Mouse (Mus musculus) forebrain, embryonic 16.5 days (tissue): Measurements from ENCODE around the gene Tas2r135. TPM values are rescaled to one million over a fixed set of nuclear protein-coding genes. Genes with fewer than 3 reads are reported as not detected.

Source experiments
- ATAC-seq: fragments of 200-750 bp; cut with Nextera tagmentation; 2 replicates; pipeline ENCODE4 v1.8.0; 2017; ENCODE audit warnings: mild to moderate bottlenecking, moderate library complexity
- H3K27ac ChIP-seq: fragments of 300-500 bp; sonication (generic); 2 replicates; pipeline ENCODE4 v1.5.1; 2014; ENCODE audit warnings: low read length, control low read depth
- H3K27me3 ChIP-seq: fragments of 300-500 bp; sonication (generic); replicated peaks from 2 replicates; pipeline ENCODE4 v1.6.1; 2014; ENCODE audit warnings: low read length; ENCODE audit not compliant: control insufficient read depth, insufficient read depth
- H3K36me3 ChIP-seq: fragments of 300-500 bp; sonication (generic); 2 replicates; pipeline ENCODE4 v1.6.1; 2014; ENCODE audit not compliant: control insufficient read depth, insufficient read depth
- H3K4me1 ChIP-seq: fragments of 300-500 bp; sonication (generic); replicated peaks from 2 replicates; pipeline ENCODE4 v1.6.1; 2014; ENCODE audit warnings: low read length; ENCODE audit not compliant: control insufficient read depth, insufficient read depth
- H3K4me2 ChIP-seq: fragments of 300-500 bp; sonication (generic); 2 replicates; pipeline ENCODE4 v1.6.1; 2014; ENCODE audit warnings: mild to moderate bottlenecking, low read length, control low read depth
- H3K4me3 ChIP-seq: fragments of 300-500 bp; sonication (generic); replicated peaks from 2 replicates; pipeline ENCODE4 v1.5.1; 2014; ENCODE audit warnings: mild to moderate bottlenecking, low read length, control low read depth
- H3K9ac ChIP-seq: fragments of 300-500 bp; sonication (generic); replicated peaks from 2 replicates; pipeline ENCODE4 v1.6.1; 2014; ENCODE audit warnings: low read depth, low read length, control low read depth
- H3K9me3 ChIP-seq: fragments of 300-500 bp; sonication (generic); 2 replicates; pipeline ENCODE4 v1.6.1; 2016; ENCODE audit warnings: low read length; ENCODE audit not compliant: control insufficient read depth
- WGBS: fragments of 180-500 bp; shearing (Covaris S2); extraction: QIAGEN DNeasy Blood & Tissue Kit; methylation state at CpG from one replicate; pipeline ENCODE4 v1.1.7; 2014; 5-methylcytosine and 5-hydroxymethylcytosine counted together
- polyA plus RNA-seq: library from polyadenylated mRNA; unstranded; fragments of >200 nt; fragmentation: Nextera tagmentation; extraction: Ambion mirVana; gene quantifications from 2 replicates; pipeline ENCODE4 v1.2.1, GENCODE M21; 2015

The Tas2r135 gene
- polyA plus RNA-seq, 1 experiment from 2014 or later = not detected

DNA sequence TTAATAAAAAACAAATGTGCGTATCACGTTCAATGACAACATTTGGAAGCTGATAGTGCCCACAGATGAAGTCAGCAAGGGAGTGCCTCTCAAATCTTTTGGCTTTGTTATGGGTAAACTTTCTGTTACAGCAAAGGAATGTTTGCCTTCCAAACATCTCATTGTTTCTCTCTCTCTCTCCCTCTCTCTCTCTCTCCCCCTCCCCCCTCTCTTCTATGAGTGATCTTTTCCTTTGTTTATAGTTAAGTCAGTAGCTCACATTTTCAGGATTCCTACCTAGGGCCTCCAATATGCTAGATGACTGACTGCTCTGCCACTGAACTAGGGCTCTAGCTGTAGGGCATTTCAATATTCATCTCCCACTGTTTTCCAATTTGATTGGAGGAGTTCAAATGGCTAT, 39.3 kb downstream of the Tas2r135 start:
- Histone ChIP-seq H3K4me2 (no peak overlapping the region), H3K9me3 (no peaks in the 10 kb centered on the region), H3K9ac (no peak overlapping the region), H3K4me3 (no peak overlapping the region), H3K27me3 (no peaks in the 10 kb centered on the region), H3K36me3 (no peaks in the 10 kb centered on the region), H3K27ac (no peak overlapping the region), H3K4me1 (no peaks in the 10 kb centered on the region)
- WGBS = 89% methylated on average over 2 of the region's 2 CpGs
- no peak for ATAC-seq

DNA sequence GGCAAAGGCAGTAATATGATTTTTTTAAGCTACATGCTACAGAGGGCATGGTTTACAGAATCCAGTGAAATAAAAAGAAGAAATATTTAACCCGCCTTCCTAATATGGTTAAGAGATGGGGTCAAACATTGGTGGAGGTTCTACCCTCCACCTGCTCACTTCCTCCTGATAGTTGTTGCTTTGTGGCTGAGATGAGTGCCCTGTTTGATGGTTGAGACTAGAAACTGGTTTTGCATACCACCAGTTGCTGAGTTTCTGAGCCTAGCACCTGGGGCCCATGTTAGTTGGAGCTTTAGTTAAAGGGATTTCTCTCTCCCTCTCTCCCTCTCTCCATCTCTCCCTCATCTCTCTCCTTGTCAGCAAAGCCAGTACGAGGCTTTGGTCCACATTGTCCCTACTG, 42.1 kb downstream of the Tas2r135 start:
- Histone ChIP-seq H3K27me3 (no peaks in the 10 kb centered on the region), H3K9me3 (no peaks in the 10 kb centered on the region), H3K4me2 (no peak overlapping the region), H3K9ac (no peak overlapping the region), H3K27ac (no peak overlapping the region), H3K4me1 (no peaks in the 10 kb centered on the region), H3K4me3 (no peak overlapping the region), H3K36me3 (no peaks in the 10 kb centered on the region)
- 83% methylated on average over 2 of the region's 2 CpGs for WGBS
- no peak for ATAC-seq

Other genes starting within 250 kb of the Tas2r135 start
- gene Tas2r144, start 190.1 kb upstream of the Tas2r135 start, polyA plus RNA-seq = not detected in 2 replicates
- 8.2 and 10.1 TPM in 2 replicates for gene Gstk1, start 159.5 kb upstream of the Tas2r135 start, polyA plus RNA-seq
- gene Tmem139, start 143.5 kb upstream of the Tas2r135 start, polyA plus RNA-seq = 0.21 and 0.24 TPM in 2 replicates
- 62.1 and 72.2 TPM in 2 replicates for gene Casp2, start 140.4 kb upstream of the Tas2r135 start, polyA plus RNA-seq
- 1.6 and 2.0 TPM in 2 replicates for gene Clcn1, start 118.7 kb upstream of the Tas2r135 start, polyA plus RNA-seq
- 5.3 and 7.1 TPM in 2 replicates for gene Fam131b, start 80.8 kb upstream of the Tas2r135 start, polyA plus RNA-seq
- gene Zyx, start 55.8 kb upstream of the Tas2r135 start, polyA plus RNA-seq = 33.6 and 37.1 TPM in 2 replicates
- gene Epha1, start 32.2 kb upstream of the Tas2r135 start, polyA plus RNA-seq = 0.14 and 0.27 TPM in 2 replicates
- not detected in 2 replicates for gene Tas2r143, start 5.2 kb upstream of the Tas2r135 start, polyA plus RNA-seq
- not detected in 2 replicates for gene Tas2r126, start 29.1 kb downstream of the Tas2r135 start, polyA plus RNA-seq
- not detected in 2 replicates for gene Olfr458, start 59.8 kb downstream of the Tas2r135 start, polyA plus RNA-seq
- not detected in 2 replicates for gene Olfr457, start 70.9 kb downstream of the Tas2r135 start, polyA plus RNA-seq
- gene Olfr456, start 81.8 kb downstream of the Tas2r135 start, polyA plus RNA-seq = not detected in 2 replicates
- gene Olfr455, start 142.2 kb downstream of the Tas2r135 start, polyA plus RNA-seq = not detected in 2 replicates
- gene Tcaf3, start 192.3 kb downstream of the Tas2r135 start, polyA plus RNA-seq = not detected in 2 replicates
- 1.0 and 1.6 TPM in 2 replicates for gene Tcaf2, start 239.8 kb downstream of the Tas2r135 start, polyA plus RNA-seq